Mouse (Mus musculus): Measurements from ENCODE around the gene Pxk.

GRCm38 (mm10) chr14:8114306-8114705, 16.3 kb downstream of the Pxk start:
- TF ChIP-seq EP300 (optimal IDR thresholded peaks at IDR 0.05) = no peak
- no peak for TF ChIP-seq CTCF (IDR thresholded peaks at IDR 0.05; ENCODE audit: low read depth)

Data from stomach, postnatal 0 days (tissue).